Mouse (Mus musculus) intestine, embryonic 15.5 days (tissue): ENCODE data around the gene Poll. TPM values are rescaled to one million over a fixed set of nuclear protein-coding genes. Genes with fewer than 3 reads are reported as not detected.
A peak's percentile ranks its signal among the peaks of the same experiment; 100 is the strongest.

Experiments used
- ATAC-seq: fragments of 200-750 bp; cut with Nextera tagmentation; 2 replicates; pipeline ENCODE4 v1.8.0; 2017; ENCODE audit warnings: moderate TSS enrichment, moderate library complexity
- H3K27ac ChIP-seq: fragments of 300-500 bp; sonication (generic); 2 replicates; pipeline ENCODE4 v1.5.1; 2015; ENCODE audit warnings: mild to moderate bottlenecking, inconsistent platforms
- H3K27me3 ChIP-seq: fragments of 300-500 bp; sonication (generic); replicated peaks from 2 replicates; pipeline ENCODE4 v1.6.1; 2015; ENCODE audit warnings: inconsistent platforms
- H3K36me3 ChIP-seq: fragments of 300-500 bp; sonication (generic); 2 replicates; pipeline ENCODE4 v1.6.1; 2015; ENCODE audit warnings: inconsistent platforms
- H3K4me1 ChIP-seq: fragments of 300-500 bp; sonication (generic); replicated peaks from 2 replicates; pipeline ENCODE4 v1.6.1; 2015; ENCODE audit warnings: inconsistent platforms
- H3K4me2 ChIP-seq: fragments of 300-500 bp; sonication (generic); replicated peaks from 2 replicates; pipeline ENCODE4 v1.6.1; 2015; ENCODE audit warnings: mild to moderate bottlenecking, inconsistent platforms
- H3K4me3 ChIP-seq: fragments of 300-500 bp; sonication (generic); replicated peaks from 2 replicates; pipeline ENCODE4 v1.5.1; 2015; ENCODE audit warnings: inconsistent platforms
- H3K9ac ChIP-seq: fragments of 300-500 bp; sonication (generic); 2 replicates; pipeline ENCODE4 v1.6.1; 2015; ENCODE audit warnings: inconsistent platforms
- H3K9me3 ChIP-seq: fragments of 300-500 bp; sonication (generic); 2 replicates; pipeline ENCODE4 v1.6.1; 2016; ENCODE audit warnings: inconsistent platforms
- WGBS: fragments of 180-500 bp; shearing (Covaris S2); methylation state at CpG from one replicate; pipeline ENCODE4 v1.1.7; 2015; 5-methylcytosine and 5-hydroxymethylcytosine counted together
- polyA plus RNA-seq: library from polyadenylated mRNA; unstranded; fragments of >200 nt; fragmentation: Nextera tagmentation; extraction: Ambion mirVana; gene quantifications from 2 replicates; pipeline ENCODE4 v1.2.1, GENCODE M21; 2015

Poll gene
- polyA plus RNA-seq, result 13.3 and 14.0 TPM in 2 replicates

DNA sequence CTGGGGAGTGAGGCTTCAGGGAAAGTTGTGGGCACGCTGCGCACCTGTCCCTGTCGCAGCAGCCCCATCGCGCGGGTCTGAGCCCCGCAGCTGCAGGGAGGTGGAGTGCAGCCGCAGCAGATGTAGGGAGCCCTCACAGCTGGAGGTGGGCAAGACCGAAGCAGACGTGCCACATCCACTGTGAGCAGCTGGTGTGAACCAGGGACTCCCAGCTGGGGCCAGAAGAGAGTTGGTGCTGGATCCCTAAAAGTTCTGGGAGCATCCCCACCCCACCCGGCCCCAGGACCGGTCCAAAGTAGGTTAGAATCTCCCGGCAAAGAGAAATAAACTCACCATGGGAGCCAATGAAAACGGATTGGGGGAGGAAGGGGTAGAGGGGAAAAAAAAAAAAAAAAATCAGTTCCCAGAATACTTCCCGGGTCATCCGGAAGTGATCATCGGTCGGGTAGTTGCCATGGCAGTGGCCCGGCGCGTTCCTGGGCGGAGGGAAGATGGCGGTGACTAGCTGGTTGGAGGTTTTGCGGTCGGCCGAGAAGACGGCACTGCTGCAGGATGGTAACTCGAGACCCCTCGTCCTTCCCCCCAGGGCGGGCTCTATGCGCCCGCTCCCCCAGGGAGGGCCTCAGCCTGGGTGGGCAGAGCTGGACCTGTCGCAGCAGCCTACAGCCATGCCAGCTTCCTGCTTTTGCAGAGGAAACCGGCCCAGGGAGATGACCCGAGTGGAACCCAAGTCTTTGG lies at the start of gene Poll, which contains the start of gene Gm17018:
Gene Poll (minus strand): TSS at position 379 of the 738 bp plus-strand sequence.
Gene Gm17018 (plus strand): TSS at position 463 of the 738 bp plus-strand sequence.
- Histone ChIP-seq H3K36me3 (no peaks in the 10 kb centered on the region), H3K9ac (peak within 1 kb of the TSS; percentile 77), H3K9me3 (no peaks in the 10 kb centered on the region), H3K4me2 (peak within 1 kb of the TSS; percentile 87), H3K4me1 (0 out of 2 replicates have a peak, but pooled peaks cover 7% of the 10 kb centered on the region), H3K27ac (peak within 1 kb of the TSS; percentile 56), H3K27me3 (no peaks in the 10 kb centered on the region), H3K4me3 (peak within 1 kb of the TSS; percentile 65)
- 0% methylated on average over 34 of the region's 35 CpGs for WGBS
- ATAC-seq, result peak; percentile 94

DNA sequence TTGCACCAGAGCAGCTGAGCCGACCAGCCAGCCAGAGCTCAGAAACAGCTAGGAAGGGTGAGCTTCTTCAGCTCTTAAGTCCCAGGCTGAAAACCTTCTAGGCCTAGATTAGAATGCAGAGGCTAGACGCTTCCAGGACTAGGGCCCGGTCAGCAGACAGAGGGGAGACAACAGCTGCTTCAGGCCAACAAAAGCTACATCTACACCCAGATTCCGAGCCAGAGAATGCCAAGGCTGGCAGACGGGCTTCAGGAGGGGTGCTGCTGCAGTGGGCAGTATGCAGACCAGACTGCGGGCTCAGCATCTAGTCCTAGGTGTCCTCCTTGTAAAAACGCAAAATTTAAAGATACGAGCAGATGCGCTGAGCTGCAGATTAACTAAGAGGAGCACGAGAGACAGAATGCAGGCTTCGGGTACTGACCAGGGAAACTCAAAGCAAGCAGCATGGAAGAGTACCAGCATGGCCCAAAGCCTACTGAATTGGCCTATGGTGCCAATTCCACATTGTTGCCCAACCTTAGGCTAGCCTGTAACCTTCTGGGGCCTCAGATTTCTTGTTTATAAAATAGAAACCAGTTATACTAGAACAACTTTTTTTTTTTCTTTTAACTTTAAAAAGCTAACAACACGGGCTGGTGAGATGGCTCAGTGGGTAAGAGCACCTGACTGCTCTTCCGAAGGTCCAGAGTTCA lies 48.5 kb upstream of the Poll start:
- WGBS, result 87% methylated on average over 13 of the region's 13 CpGs
- Histone ChIP-seq H3K9ac (no peak overlapping the region), H3K4me2 (no peak overlapping the region), H3K36me3 (no peaks in the 10 kb centered on the region), H3K27ac (no peak overlapping the region), H3K9me3 (no peaks in the 10 kb centered on the region), H3K4me3 (no peak overlapping the region), H3K4me1 (no peaks in the 10 kb centered on the region), H3K27me3 (no peaks in the 10 kb centered on the region)
- ATAC-seq, result no peak

DNA sequence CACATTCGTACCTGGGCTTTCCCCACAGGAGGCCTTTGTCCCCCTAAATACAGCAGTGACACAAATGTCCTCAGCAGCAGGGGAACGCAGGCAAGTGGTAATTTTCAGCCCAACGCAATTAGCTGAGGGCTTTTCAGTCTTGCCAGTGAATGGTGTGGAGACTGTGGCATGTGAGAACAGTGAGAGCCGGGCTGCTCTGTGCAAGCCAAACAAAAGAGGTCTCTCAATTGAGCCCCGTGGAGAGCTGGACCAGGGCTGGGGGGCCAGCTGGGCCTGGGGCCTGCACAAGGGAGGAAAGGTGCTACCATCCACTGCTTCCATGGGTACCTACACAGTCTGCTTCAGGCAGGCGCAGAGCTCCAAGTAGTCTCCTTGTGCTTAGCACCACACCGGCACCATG lies 47.1 kb upstream of the Poll start:
- no peak for ATAC-seq

DNA sequence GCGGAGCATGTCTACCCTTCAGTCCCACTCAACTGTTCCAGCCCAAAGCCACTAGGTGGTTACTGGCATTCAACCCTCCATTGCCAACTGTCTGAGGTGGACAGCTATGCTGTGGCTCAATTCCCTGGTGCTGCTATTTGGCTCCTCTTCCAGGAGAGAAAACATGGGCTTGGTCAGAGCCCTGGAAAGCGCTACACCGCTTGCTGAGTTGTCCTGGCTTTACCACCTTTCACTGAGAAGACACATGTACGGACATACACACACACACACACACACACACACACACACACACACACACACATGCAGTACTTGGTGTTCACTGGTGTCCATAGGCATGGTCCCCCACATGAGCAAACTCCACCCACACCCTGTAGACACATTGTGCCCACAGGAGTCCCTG lies 46.4 kb upstream of the Poll start:
- no peak overlapping the region for H3K4me2 ChIP-seq
- 88% methylated on average over 4 of the region's 4 CpGs for WGBS
- no peak for ATAC-seq
- no peak overlapping the region for H3K4me3 ChIP-seq
- H3K9ac ChIP-seq, result no peak overlapping the region
- H3K36me3 ChIP-seq, result 0 out of 2 replicates have a peak, but pooled peaks cover 3% of the 10 kb centered on the region
- H3K27ac ChIP-seq, result no peak overlapping the region
- no peaks in the 10 kb centered on the region for H3K9me3 ChIP-seq
- no peaks in the 10 kb centered on the region for H3K27me3 ChIP-seq
- H3K4me1 ChIP-seq, result no peaks in the 10 kb centered on the region

More for the DNA sequence above, 47.1 kb upstream of the Poll start:
- Histone ChIP-seq H3K4me2 (no peak overlapping the region), H3K9ac (no peak overlapping the region), H3K27me3 (no peaks in the 10 kb centered on the region), H3K27ac (no peak overlapping the region), H3K4me1 (no peaks in the 10 kb centered on the region), H3K4me3 (no peak overlapping the region), H3K9me3 (no peaks in the 10 kb centered on the region), H3K36me3 (0 out of 2 replicates have a peak, but pooled peaks cover 3% of the 10 kb centered on the region)
- WGBS, result 52% methylated on average over 7 of the region's 7 CpGs

DNA sequence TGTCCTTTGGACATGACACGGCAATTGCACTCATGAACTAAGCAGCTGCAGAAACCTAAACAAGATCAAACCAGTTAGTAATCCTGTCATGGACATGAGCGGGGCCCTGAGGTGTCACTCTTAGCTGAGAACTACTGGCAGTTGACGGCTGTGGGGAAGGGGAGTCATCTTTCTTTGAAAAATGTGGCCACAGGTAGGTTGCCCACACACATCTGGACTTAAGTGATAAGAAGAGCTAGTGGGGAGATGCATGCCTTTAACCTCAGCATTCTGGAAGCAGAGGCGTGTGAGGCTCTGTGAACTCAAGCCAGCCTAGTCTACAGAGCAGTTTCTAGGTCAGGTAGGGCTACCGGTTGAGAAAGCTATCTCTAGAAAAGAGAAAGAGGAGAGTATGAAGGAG lies 42.3 kb upstream of the Poll start:
- Histone ChIP-seq H3K4me1 (no peaks in the 10 kb centered on the region), H3K9ac (no peak overlapping the region), H3K27me3 (no peaks in the 10 kb centered on the region), H3K36me3 (0 out of 2 replicates have a peak, but pooled peaks cover 3% of the 10 kb centered on the region), H3K4me3 (no peak overlapping the region), H3K27ac (no peak overlapping the region), H3K4me2 (no peak overlapping the region), H3K9me3 (no peaks in the 10 kb centered on the region)
- WGBS, result 83% methylated on average over 5 of the region's 5 CpGs
- ATAC-seq, result no peak

DNA sequence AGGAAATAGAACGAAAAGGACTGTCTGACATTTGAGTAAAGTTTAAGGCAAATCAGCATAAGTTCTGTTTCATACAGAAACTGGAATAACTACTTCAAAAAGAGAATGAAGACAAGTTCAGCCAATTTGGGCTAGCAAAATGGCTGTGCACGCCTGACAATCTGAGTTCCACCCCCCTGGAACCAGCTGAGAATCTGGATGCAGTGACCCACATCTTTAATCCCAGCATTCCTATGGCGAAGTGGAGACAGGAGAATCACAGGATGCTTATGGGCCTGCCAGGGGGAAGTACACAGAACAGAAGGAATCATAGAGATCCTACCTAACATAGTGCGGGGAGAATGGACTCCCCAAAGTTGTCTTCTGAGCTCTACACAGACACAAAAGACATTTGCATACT lies 36.8 kb upstream of the Poll start:
- H3K4me2 ChIP-seq, result no peak overlapping the region
- H3K4me1 ChIP-seq, result no peaks in the 10 kb centered on the region
- H3K36me3 ChIP-seq, result no peaks in the 10 kb centered on the region
- no peak overlapping the region for H3K27ac ChIP-seq
- no peaks in the 10 kb centered on the region for H3K27me3 ChIP-seq
- no peak for ATAC-seq
- WGBS, result 89% methylated on average over 4 of the region's 4 CpGs
- H3K4me3 ChIP-seq, result no peak overlapping the region
- no peak overlapping the region for H3K9ac ChIP-seq
- H3K9me3 ChIP-seq, result no peaks in the 10 kb centered on the region

DNA sequence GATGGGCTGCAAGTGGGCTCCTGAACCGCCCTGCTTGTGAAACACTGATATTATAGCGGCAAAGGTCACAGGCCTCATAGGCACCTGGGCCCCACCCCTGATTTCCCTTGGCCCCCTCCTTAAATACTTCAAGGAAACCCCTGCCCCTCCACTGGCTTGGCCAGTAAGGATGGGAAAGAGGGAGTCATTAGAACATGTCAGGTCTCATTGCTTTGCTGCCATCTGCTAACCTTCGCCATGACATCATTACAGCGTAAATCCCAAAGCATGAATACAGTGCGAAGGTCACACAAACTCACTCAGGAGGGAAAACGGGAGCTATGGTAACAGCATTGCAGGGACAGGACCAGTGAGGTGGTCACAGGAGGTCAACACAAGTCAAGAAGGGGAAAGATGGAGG lies 36.1 kb upstream of the Poll start:
- Histone ChIP-seq H3K9me3 (no peaks in the 10 kb centered on the region), H3K27ac (no peak overlapping the region), H3K9ac (no peak overlapping the region), H3K27me3 (no peaks in the 10 kb centered on the region), H3K4me3 (no peak overlapping the region), H3K4me1 (no peaks in the 10 kb centered on the region), H3K4me2 (no peak overlapping the region), H3K36me3 (no peaks in the 10 kb centered on the region)
- 82% methylated on average over 6 of the region's 6 CpGs for WGBS
- ATAC-seq, result no peak

DNA sequence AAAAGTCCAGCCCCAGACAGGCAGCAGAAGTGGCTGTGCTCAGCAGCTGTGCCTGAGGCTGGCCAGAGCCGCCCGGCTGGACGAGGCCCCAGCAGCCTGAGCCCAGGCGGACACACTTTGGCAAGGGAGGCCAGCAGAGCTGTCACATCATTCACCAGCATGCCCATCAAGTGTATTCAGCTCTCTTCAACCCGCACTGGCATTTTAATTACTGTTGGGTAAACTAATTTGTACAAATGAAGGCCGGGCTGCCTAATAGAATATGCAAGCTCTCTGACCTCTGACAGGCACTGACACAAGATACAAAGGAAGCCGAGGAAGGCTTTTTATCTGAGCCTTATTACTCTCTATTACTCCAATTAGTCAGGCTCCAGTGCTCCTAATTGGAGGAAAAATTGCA lies 35.7 kb upstream of the Poll start:
- no peaks in the 10 kb centered on the region for H3K36me3 ChIP-seq
- H3K4me3 ChIP-seq, result no peak overlapping the region
- H3K4me2 ChIP-seq, result no peak overlapping the region
- no peak overlapping the region for H3K9ac ChIP-seq
- no peaks in the 10 kb centered on the region for H3K27me3 ChIP-seq
- WGBS, result 64% methylated on average over 7 of the region's 7 CpGs
- H3K9me3 ChIP-seq, result no peaks in the 10 kb centered on the region
- H3K4me1 ChIP-seq, result no peaks in the 10 kb centered on the region
- H3K27ac ChIP-seq, result no peak overlapping the region
- ATAC-seq, result no peak

DNA sequence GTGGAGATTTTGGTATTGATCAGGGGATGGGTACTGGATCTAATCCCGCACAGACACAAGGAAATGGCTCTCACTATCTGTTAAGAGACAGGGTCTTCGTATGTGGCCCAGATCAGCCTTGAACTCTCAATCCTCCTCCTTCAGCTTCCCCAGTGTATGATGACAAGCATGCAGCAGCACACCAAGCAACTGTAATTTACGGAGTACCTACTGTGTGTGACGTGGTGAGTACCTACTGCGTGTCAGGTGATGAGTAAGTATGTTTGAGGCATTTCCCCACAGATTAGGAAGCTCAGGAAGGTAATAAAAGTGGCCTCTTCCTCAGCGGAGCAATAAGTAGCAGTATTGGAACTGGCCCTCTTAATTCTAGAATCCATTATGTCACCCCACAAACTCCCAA lies 35.1 kb upstream of the Poll start:
- 91% methylated on average over 6 of the region's 6 CpGs for WGBS
- Histone ChIP-seq H3K4me1 (no peaks in the 10 kb centered on the region), H3K36me3 (no peaks in the 10 kb centered on the region), H3K4me3 (no peak overlapping the region), H3K4me2 (no peak overlapping the region), H3K9ac (no peak overlapping the region), H3K27ac (no peak overlapping the region), H3K9me3 (no peaks in the 10 kb centered on the region), H3K27me3 (no peaks in the 10 kb centered on the region)
- ATAC-seq, result no peak

DNA sequence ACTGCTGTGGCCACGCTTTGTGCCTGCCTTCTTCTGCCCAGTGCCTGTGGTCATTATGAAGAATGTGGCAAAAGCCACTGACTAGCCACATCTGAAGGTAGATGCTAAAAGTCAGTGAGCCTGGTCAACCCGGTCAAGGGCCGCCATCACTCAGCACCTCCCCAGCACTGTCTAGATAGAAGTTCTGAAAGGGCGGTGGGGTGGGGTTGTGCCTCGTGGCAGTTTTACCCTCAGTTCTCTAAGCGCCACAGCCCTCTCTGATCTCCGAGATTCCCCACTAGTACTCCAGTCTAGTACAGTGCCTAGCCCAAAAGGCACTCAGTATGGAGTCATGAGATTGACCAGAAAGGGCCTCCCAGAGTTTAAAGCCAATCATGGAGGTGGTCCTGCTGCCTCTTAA lies 33.7 kb upstream of the Poll start:
- no peaks in the 10 kb centered on the region for H3K9me3 ChIP-seq
- H3K4me2 ChIP-seq, result no peak overlapping the region
- no peak overlapping the region for H3K9ac ChIP-seq
- H3K4me3 ChIP-seq, result no peak overlapping the region
- no peak for ATAC-seq
- 90% methylated on average over 7 of the region's 7 CpGs for WGBS
- H3K27me3 ChIP-seq, result no peaks in the 10 kb centered on the region
- H3K36me3 ChIP-seq, result no peaks in the 10 kb centered on the region
- no peak overlapping the region for H3K27ac ChIP-seq
- no peaks in the 10 kb centered on the region for H3K4me1 ChIP-seq

DNA sequence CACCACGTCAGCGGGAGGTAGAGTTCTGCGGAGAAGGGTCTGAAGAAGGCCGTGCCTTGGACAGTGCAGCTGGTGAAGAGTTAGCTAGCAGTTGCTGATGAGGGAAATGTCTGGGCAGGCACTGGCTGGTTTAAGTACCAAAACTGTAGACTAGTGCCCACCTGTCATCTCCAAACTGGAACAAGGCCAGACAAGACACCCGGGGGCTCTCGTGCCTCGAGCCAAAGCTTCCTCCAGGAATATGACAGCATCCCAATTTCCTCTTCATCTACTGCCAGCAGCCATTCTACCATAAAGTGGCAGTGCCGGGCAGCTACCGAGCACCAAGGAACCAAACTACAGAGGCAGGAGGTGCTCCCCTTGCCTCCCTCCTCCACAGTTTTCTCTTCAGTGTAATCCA lies 32.6 kb upstream of the Poll start:
- Histone ChIP-seq H3K9ac (no peak overlapping the region), H3K4me2 (no peak overlapping the region), H3K4me3 (no peak overlapping the region), H3K36me3 (no peaks in the 10 kb centered on the region), H3K27me3 (no peaks in the 10 kb centered on the region), H3K9me3 (no peaks in the 10 kb centered on the region), H3K4me1 (no peaks in the 10 kb centered on the region), H3K27ac (no peak overlapping the region)
- ATAC-seq, result no peak
- 94% methylated on average over 9 of the region's 9 CpGs for WGBS

DNA sequence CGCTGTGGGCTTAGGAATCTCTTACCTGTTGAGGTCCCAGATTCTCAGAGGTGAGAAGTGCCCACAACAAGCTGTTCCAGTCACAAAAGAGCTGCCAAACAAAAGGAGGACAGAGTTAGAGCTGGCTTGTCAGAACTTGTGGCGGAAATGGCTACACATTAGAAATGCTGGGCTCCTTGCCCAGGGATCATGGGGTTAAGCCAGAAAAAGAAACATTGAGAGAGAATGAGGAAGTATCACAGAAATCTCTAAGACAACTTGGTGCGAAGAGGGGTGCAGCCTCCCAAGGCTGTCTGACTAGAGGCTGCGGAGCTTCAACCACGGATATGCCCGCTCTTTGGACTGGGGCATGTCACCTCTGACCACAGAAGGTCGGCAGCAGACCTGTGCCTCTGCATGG lies 31.4 kb upstream of the Poll start:
- Histone ChIP-seq H3K4me1 (no peaks in the 10 kb centered on the region), H3K9me3 (no peaks in the 10 kb centered on the region), H3K4me3 (no peak overlapping the region), H3K27me3 (no peaks in the 10 kb centered on the region), H3K4me2 (no peak overlapping the region), H3K27ac (no peak overlapping the region), H3K9ac (no peak overlapping the region), H3K36me3 (no peaks in the 10 kb centered on the region)
- WGBS, result 66% methylated on average over 7 of the region's 7 CpGs
- no peak for ATAC-seq

DNA sequence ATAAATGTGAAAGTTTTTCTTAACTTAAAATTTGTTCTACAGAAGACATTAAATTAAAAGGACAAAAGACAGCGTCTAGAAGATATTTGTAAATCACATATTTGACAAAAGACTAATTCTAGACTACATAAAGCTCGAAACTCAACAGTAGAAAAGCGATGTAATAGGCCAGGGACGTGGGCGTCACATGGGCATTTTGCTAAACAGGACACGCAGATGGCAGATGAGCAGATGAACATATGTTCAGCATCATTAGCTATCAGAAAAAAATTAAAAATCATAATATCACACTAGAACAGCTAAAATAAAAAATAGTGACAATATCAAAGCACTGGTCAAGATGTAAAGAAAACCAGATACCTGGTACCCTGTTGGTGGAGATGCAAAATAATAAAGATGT lies 29.4 kb upstream of the Poll start:
- Histone ChIP-seq H3K36me3 (no peaks in the 10 kb centered on the region), H3K4me1 (no peaks in the 10 kb centered on the region), H3K27ac (no peak overlapping the region), H3K27me3 (no peaks in the 10 kb centered on the region), H3K9ac (no peak overlapping the region), H3K4me3 (no peak overlapping the region), H3K4me2 (no peak overlapping the region), H3K9me3 (no peaks in the 10 kb centered on the region)
- no peak for ATAC-seq
- WGBS, result 93% methylated on average over 6 of the region's 6 CpGs
